Mouse (Mus musculus) cerebral cortex, adult 2 months (tissue): ENCODE results near the gene BC061212.

Experiments used
- WGBS: fragments of 180-500 bp; shearing (Covaris S2); methylation state at CpG from one replicate; pipeline ENCODE4 v1.1.7; 2018; 5-methylcytosine and 5-hydroxymethylcytosine counted together

The BC061212 gene

GRCm38 (mm10) chr5:94070445-94070844 is at the start of gene BC061212:
BC061212 (minus strand) TSS chr5:94070545.
- WGBS: no CpG with 5 or more reads among the region's 1 CpGs

GRCm38 (mm10) chr5:94076085-94076484 is 5.7 kb upstream of the BC061212 start, which contains the start of gene Gm6351:
Gm6351 (plus strand) TSS chr5:94076385.
- WGBS: no CpG with 5 or more reads among the region's 3 CpGs
